Mouse (Mus musculus) A20 (cell line): ENCODE measurements around the gene Actrt3.
A peak's percentile ranks its signal among the peaks of the same experiment; 100 is the strongest.
"Not testable (repeated sequence)": the region's sequence is repeated elsewhere in the genome, so short reads cannot be mapped to it uniquely, and the experiment has no call there.

Experiments
- DNase-seq: peaks from one replicate; pipeline ENCODE4 v3.0.0-alpha.2; 2011; ENCODE audit warnings: low read depth, low spot score

The Actrt3 gene

DNA sequence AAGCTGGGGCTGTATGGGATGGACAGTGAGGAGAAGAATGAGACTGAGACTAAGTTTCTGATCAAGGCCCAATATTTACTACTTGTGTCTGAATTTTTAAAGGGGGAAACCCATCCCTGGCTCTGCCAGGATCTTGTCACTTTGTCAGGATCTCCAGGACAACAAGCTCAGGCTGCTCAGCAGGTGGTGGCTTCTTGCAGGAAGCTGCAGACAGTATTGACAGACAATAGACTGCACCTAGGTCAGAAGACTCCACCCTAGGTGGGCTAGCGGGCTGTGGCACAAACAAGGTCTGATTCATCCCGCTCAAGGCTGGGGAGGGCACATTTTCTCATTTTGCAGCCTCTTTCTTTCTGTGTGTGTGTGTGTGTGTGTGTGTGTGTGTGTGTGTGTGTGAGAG is 26.2 kb downstream of the Actrt3 start:
- no peak for DNase-seq

DNA sequence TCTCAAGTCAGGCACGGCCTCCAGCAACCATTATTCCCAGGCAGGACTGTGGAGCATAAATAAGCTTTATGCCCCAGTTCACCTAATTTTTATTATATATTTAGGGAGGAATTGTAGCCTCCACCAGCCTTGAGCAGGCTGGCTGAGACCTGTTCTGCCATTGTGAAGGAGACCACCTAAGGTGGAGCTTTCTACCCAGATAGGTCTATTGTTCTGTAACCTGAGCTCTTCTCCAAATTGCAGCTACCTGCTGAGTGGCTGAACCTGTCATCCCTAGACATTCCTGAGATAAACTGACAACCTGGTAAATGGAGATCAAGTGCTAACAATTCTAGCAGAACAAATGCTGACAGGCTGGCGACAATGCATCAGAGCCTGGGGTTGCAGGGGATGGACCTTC is 33.4 kb downstream of the Actrt3 start:
- DNase-seq = not testable (repeated sequence)

- peak; percentile 3 for DNase-seq
Measured at GRCm38 (mm10) chr3:30560677-30561314, 38.9 kb downstream of the Actrt3 start.

- no peak for DNase-seq
Measured at GRCm38 (mm10) chr3:30553741-30554140, 46.0 kb downstream of the Actrt3 start.

- DNase-seq = peak; percentile 53
Measured at GRCm38 (mm10) chr3:30550218-30550617, 49.5 kb downstream of the Actrt3 start.

GRCm38 (mm10) chr3:30548928-30549327 is 50.8 kb downstream of the Actrt3 start:
- no peak for DNase-seq

- no peak for DNase-seq
Measured at GRCm38 (mm10) chr3:30547908-30548307, 51.8 kb downstream of the Actrt3 start, which contains the start of gene Mecom. Gene Mecom, minus strand, starts transcription at chr3:30548008.
